In genomic region chr13:43364985-43365824, GRCm38 (mm10) we compare ENCODE assay signal across 8 mouse cellular contexts. TPM values are rescaled to one million over a fixed set of nuclear protein-coding genes. Genes with fewer than 3 reads are reported as not detected.
A peak's percentile ranks its signal among the peaks of the same experiment; 100 is the strongest.
DNase-seq lines count a peak whose midpoint lies in the region; ATAC-seq and TF ChIP-seq lines count a peak whose summit lies in the region.

Sirt5 (plus strand) TSS chr13:43365496.

- H3K36me3 ChIP-seq in CH12.LX (replicated peaks in 1 of 2; ENCODE audit: control insufficient read depth in 1 of 2, insufficient read depth in 1 of 2, low read length in 1 of 2): no peaks in the 10 kb centered on the region
- no peaks in the 10 kb centered on the region for H3K36me3 ChIP-seq in forebrain, embryonic 12.5 days (replicated peaks)
- no peaks in the 10 kb centered on the region for H3K36me3 ChIP-seq in liver, postnatal 0 days (replicated peaks; ENCODE audit: insufficient read depth, low read length)
- no peaks in the 10 kb centered on the region for H3K36me3 ChIP-seq in neural tube, embryonic 14.5 days (ENCODE audit: control insufficient read depth, insufficient read depth, low read length)

- dilution Hi-C loops in CH12.LX (cut with MboI; ENCODE audit: extremely low pct_ligation_motif_present, extremely low pct_unique_long_range_greater_than_20kb, low sequenced_read_pairs): no loop called here

- peaks cover 3% of the 10 kb centered on the region for H3K9me3 ChIP-seq in CH12.LX (replicated peaks; ENCODE audit: low read length)
- no peaks in the 10 kb centered on the region for H3K9me3 ChIP-seq in forebrain, embryonic 12.5 days
- no peaks in the 10 kb centered on the region for H3K9me3 ChIP-seq in liver, postnatal 0 days (ENCODE audit: low read length)
- no peaks in the 10 kb centered on the region for H3K9me3 ChIP-seq in neural tube, embryonic 14.5 days (ENCODE audit: control insufficient read depth, low read length)

- WGBS in forebrain, embryonic 12.5 days: 15% methylated on average over 42 of the region's 42 CpGs
- 15% methylated on average over 42 of the region's 42 CpGs for WGBS in large intestine, adult 2 months
- 14% methylated on average over 42 of the region's 42 CpGs for WGBS in liver, postnatal 0 days (ENCODE audit: insufficient replicate concordance)
- WGBS in neural tube, embryonic 14.5 days: 15% methylated on average over 42 of the region's 42 CpGs

- peak; percentile 29 to 79; a peak in 3 of 4 replicates for TF ChIP-seq CTCF in CH12.LX (conservative IDR thresholded peaks at IDR 0.05 in 1 of 2, IDR thresholded peaks at IDR 0.05 in 1 of 2; ENCODE audit: low read depth in 2 of 2, low read length in 2 of 2)
- TF ChIP-seq CTCF in liver, postnatal 0 days (IDR thresholded peaks at IDR 0.05; ENCODE audit: low read depth): peak; percentile 93

- peak; percentile 50 for TF ChIP-seq RAD21 in CH12.LX (IDR thresholded peaks at IDR 0.05; ENCODE audit: low read depth, low read length)

- in situ Hi-C loops in CH12.LX (cut with MboI; ENCODE audit: low pct_ligation_motif_present, low pct_unique_long_range_greater_than_20kb, low sequenced_read_pairs): loop anchor here (10.0 to 25.0 kb wide), 2 partner anchors 60 to 372 kb away; no protein-coding TSS in a partner anchor

- peak; percentile 55; the same call in 1 of the 2 replicates for TF ChIP-seq POLR2A in CH12.LX (IDR thresholded peaks at IDR 0.05; ENCODE audit: low read depth, low read length)

- peak; percentile 15; the same call in 1 of the 2 replicates for TF ChIP-seq EP300 in CH12.LX (IDR thresholded peaks at IDR 0.05; ENCODE audit: low read length)
- no peak for TF ChIP-seq EP300 in liver, postnatal 0 days (IDR thresholded peaks at IDR 0.05; ENCODE audit: low read depth)

- H3K4me2 ChIP-seq in CH12.LX (ENCODE audit: insufficient read depth, low read depth, poor library complexity, severe bottlenecking): peak within 1 kb of the TSS; percentile 40
- peak within 1 kb of the TSS; percentile 81 for H3K4me2 ChIP-seq in forebrain, embryonic 12.5 days
- peak within 1 kb of the TSS; percentile 86 for H3K4me2 ChIP-seq in liver, postnatal 0 days (ENCODE audit: low read depth, low read length)
- peak within 1 kb of the TSS; percentile 76 for H3K4me2 ChIP-seq in neural tube, embryonic 14.5 days (ENCODE audit: low read depth, low read length)

- H3K4me3 ChIP-seq in CH12.LX (replicated peaks in 1 of 3; ENCODE audit: low read depth in 2 of 3, low read length in 2 of 3, poor library complexity in 1 of 3): peak within 1 kb of the TSS; percentile 64 to 76 (median 70)
- peak within 1 kb of the TSS; percentile 56 for H3K4me3 ChIP-seq in forebrain, embryonic 12.5 days (replicated peaks)
- H3K4me3 ChIP-seq in liver, postnatal 0 days (ENCODE audit: low read depth, low read length): peak within 1 kb of the TSS; percentile 78
- H3K4me3 ChIP-seq in neural tube, embryonic 14.5 days (ENCODE audit: low read depth, low read length): peak within 1 kb of the TSS; percentile 55

- H3K9ac ChIP-seq in CH12.LX (ENCODE audit: insufficient read depth, low read depth): peak within 1 kb of the TSS; percentile 46
- peak within 1 kb of the TSS; percentile 73 for H3K9ac ChIP-seq in forebrain, embryonic 12.5 days
- peak within 1 kb of the TSS; percentile 74 for H3K9ac ChIP-seq in liver, postnatal 0 days (replicated peaks)
- peak within 1 kb of the TSS; percentile 75 for H3K9ac ChIP-seq in neural tube, embryonic 14.5 days (replicated peaks; ENCODE audit: low read depth, low read length)

- ATAC-seq in forebrain, embryonic 12.5 days (ENCODE audit: low FRiP score): peak; percentile 97
- ATAC-seq in liver, postnatal 0 days: peak; percentile 93
- peak; percentile 97 for ATAC-seq in neural tube, embryonic 14.5 days (ENCODE audit: low read depth)

- intact Hi-C loops in heart, postnatal 10 days (cut with DNase I): loop anchor here (5.0 kb wide), 1 partner anchor 63 kb away; the partner anchor contains the start of gene Gfod1

- H3K79me2 ChIP-seq in CH12.LX (replicated peaks; ENCODE audit: control insufficient read depth, extremely low read depth, insufficient read depth, poor library complexity, severe bottlenecking): no peaks in the 10 kb centered on the region

- peak; percentile 89 for DNase-seq in CH12.LX (ENCODE audit: extremely low read depth)
- DNase-seq in c-Kit-positive CD71-positive TER-119-negative erythroid progenitor cells, embryonic 14.5 days (ENCODE audit: low read depth): peak; percentile 60
- peak; percentile 95 to 96 for DNase-seq in heart, postnatal 10 days
- DNase-seq in large intestine, adult 2 months (ENCODE audit: low read depth, low spot score): peak; percentile 63
- peak; percentile 92 for DNase-seq in liver, postnatal 0 days
- DNase-seq in testis, postnatal 10 days (ENCODE audit: low spot score): peak; percentile 90

- peaks cover 0 to 8% of the 10 kb centered on the region in 2 experiments; a peak in 2 of 4 replicates for H3K4me1 ChIP-seq in CH12.LX (ENCODE audit: control insufficient read depth in 1 of 2, insufficient read depth in 2 of 2)
- H3K4me1 ChIP-seq in forebrain, embryonic 12.5 days: peaks cover 12% of the 10 kb centered on the region
- H3K4me1 ChIP-seq in liver, postnatal 0 days (ENCODE audit: insufficient read depth): peaks cover 3% of the 10 kb centered on the region; the same call in 1 of the 2 replicates
- H3K4me1 ChIP-seq in neural tube, embryonic 14.5 days (ENCODE audit: control insufficient read depth, insufficient read depth, low read length): 0 out of 2 replicates have a peak, but pooled peaks cover 4% of the 10 kb centered on the region

- H3K27me3 ChIP-seq in CH12.LX (replicated peaks): no peaks in the 10 kb centered on the region
- no peaks in the 10 kb centered on the region for H3K27me3 ChIP-seq in forebrain, embryonic 12.5 days
- no peaks in the 10 kb centered on the region for H3K27me3 ChIP-seq in liver, postnatal 0 days (ENCODE audit: insufficient read depth, low read length)
- H3K27me3 ChIP-seq in neural tube, embryonic 14.5 days (ENCODE audit: control insufficient read depth, insufficient read depth, low read length): no peaks in the 10 kb centered on the region

- H3K27ac ChIP-seq in CH12.LX (ENCODE audit: insufficient read depth, low read depth): no peak within 1 kb of the TSS
- H3K27ac ChIP-seq in forebrain, embryonic 12.5 days: peak within 1 kb of the TSS; percentile 70
- peak within 1 kb of the TSS; percentile 82 for H3K27ac ChIP-seq in liver, postnatal 0 days (ENCODE audit: low read depth)
- H3K27ac ChIP-seq in neural tube, embryonic 14.5 days (ENCODE audit: low read depth, low read length): peak within 1 kb of the TSS; percentile 66

TF ChIP-seq in CH12.LX, 34 proteins besides CTCF, POLR2A, EP300 and RAD21 (continues in another document):
- TF ChIP-seq MYC (IDR thresholded peaks at IDR 0.05; ENCODE audit: low read depth, low read length) (peak; percentile 65; the same call in 1 of the 2 replicates), NRF1 (IDR thresholded peaks at IDR 0.05; ENCODE audit: low read depth, low read length) (peak; percentile 98), ZMIZ1 (IDR thresholded peaks at IDR 0.05; ENCODE audit: low read depth, low read length) (no peak), ELF1 (IDR thresholded peaks at IDR 0.05; ENCODE audit: low read depth, low read length) (peak; percentile 38; the same call in 1 of the 2 replicates), SIN3A (IDR thresholded peaks at IDR 0.05; ENCODE audit: low read length) (peak; percentile 66; the same call in 1 of the 2 replicates), CHD1 (IDR thresholded peaks at IDR 0.05; ENCODE audit: low read depth, low read length) (no peak), MAX (IDR thresholded peaks at IDR 0.05; ENCODE audit: low read length) (peak; percentile 67; the same call in 1 of the 2 replicates), CHD2 (IDR thresholded peaks at IDR 0.05; ENCODE audit: low read length) (no peak), KAT2A (IDR thresholded peaks at IDR 0.05; ENCODE audit: insufficient replicate concordance, low read length) (no peak), MAFK (IDR thresholded peaks at IDR 0.05; ENCODE audit: insufficient replicate concordance, low read length) (no peak), ZC3H11A (IDR thresholded peaks at IDR 0.05; ENCODE audit: low read depth, low read length) (no peak), BHLHE40 (IDR thresholded peaks at IDR 0.05; ENCODE audit: low read depth, low read length) (peak; percentile 28; the same call in 1 of the 2 replicates), IRF4 (IDR thresholded peaks at IDR 0.05; ENCODE audit: low read depth, low read length) (peak; percentile 40), HCFC1 (IDR thresholded peaks at IDR 0.05; ENCODE audit: low read depth, low read length) (peak; percentile 50; the same call in 1 of the 2 replicates), ETS1 (conservative IDR thresholded peaks at IDR 0.05; ENCODE audit: low read depth, low read length) (no peak), MXI1 (IDR thresholded peaks at IDR 0.05; ENCODE audit: low read depth, low read length) (peak; percentile 62), JUND (conservative IDR thresholded peaks at IDR 0.05; ENCODE audit: low read depth, low read length) (no peak), PAX5 (IDR thresholded peaks at IDR 0.05; ENCODE audit: low read length) (no peak), NELFE (IDR thresholded peaks at IDR 0.05; ENCODE audit: low read depth, low read length) (peak; percentile 64), JUN (IDR thresholded peaks at IDR 0.05; ENCODE audit: insufficient read depth, low read depth, low read length) (no peak), RCOR1 (conservative IDR thresholded peaks at IDR 0.05; ENCODE audit: low read depth, low read length) (no peak), TBP (conservative IDR thresholded peaks at IDR 0.05; ENCODE audit: low read depth, low read length) (0 out of 2 replicates have a peak, but pooled peaks have one; percentile 26), MAZ (IDR thresholded peaks at IDR 0.05; ENCODE audit: low read depth, low read length) (peak; percentile 47; the same call in 1 of the 2 replicates), E2F4 (IDR thresholded peaks at IDR 0.05; ENCODE audit: insufficient replicate concordance, low read depth, low read length) (no peak), POLR2AphosphoS2 (IDR thresholded peaks at IDR 0.05; ENCODE audit: low read depth, low read length) (no peak), SMC3 (IDR thresholded peaks at IDR 0.05; ENCODE audit: low read depth, low read length) (peak; percentile 44)

RNA-seq across cellular contexts. Expression of gene Sirt5, which starts in this region (rescaled TPM):
- total RNA-seq in CH12.LX (2012; rRNA removed): 6.3 and 8.2 TPM in 2 replicates
- total RNA-seq in CH12.LX (2014; rRNA removed): 11.3 and 12.8 TPM in 2 replicates
- polyA plus RNA-seq in CH12.LX (2012; ENCODE audit: insufficient read length, low read depth): 9.3 and 11.3 TPM in 2 replicates
- 43.2 and 44.1 TPM in 2 replicates for polyA plus RNA-seq in forebrain, embryonic 12.5 days (2016; fragmentation: Nextera tagmentation; extraction: Ambion mirVana)
- 10 to 100 TPM; 42.9 to 46.9 TPM for total RNA-seq in heart, postnatal 10 days (2021)
- polyA plus RNA-seq in large intestine, adult 2 months (2012; rRNA removed): 4.0 and 6.0 TPM in 2 replicates
- polyA plus RNA-seq in liver, postnatal 0 days (2015; fragmentation: Nextera tagmentation; extraction: Ambion mirVana): 8.8 and 8.9 TPM in 2 replicates
- 30.5 and 36.4 TPM in 2 replicates for polyA plus RNA-seq in neural tube, embryonic 14.5 days (2014; fragmentation: Nextera tagmentation; extraction: Ambion mirVana)
